ENCODE assay signal across 8 mouse cellular contexts in the genomic region with DNA sequence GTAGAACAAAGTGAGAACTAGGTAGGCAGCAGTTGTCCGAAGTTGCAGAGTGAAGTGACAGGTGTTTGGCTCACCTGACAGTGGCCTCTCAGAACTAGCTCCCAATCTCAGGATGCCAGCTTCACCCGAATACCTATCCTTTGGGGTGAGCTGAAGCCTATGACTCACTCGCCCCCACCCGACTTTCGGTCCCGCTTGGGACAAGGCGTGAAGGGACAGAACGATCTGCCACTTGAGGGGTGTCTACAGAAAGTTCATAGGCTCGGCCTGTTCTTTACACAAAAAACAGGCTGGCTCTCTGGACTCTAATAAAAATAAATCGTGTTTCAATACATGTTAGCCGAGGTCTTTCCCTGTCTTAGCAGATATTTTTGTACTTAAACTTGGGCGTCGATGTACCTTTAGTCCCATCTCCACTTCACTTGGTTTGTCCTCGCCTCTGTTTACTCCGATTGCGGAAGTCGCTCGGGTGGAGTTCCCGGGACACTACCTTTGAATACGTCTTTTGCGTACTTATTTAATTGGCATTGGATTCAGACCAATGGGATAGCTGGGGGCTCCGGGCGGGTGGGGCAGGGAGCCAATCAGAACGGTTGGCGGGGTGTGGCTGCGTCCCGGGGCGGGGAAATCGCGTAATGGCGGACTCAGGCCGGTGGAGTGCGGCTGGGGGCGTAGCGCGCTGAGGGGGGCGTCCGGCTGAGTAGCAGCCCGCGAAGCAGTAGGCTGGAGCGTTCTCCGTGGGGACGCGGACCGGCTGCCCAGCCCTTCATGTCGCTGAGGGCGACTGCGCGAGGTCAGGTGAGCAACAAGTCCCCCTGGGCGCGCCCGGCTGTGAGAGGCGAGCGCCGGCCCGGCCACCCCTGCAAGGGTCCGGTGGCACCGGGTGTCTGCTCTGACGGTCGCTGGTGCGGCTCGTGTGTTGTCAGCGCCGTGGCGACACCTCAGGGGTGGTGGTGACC. TPM values are rescaled to one million over a fixed set of nuclear protein-coding genes. Genes with fewer than 3 reads are reported as not detected.
DNase-seq lines count a peak whose midpoint lies in the region; ATAC-seq and TF ChIP-seq lines count a peak whose summit lies in the region.

Gene Wasf2, plus strand, starts transcription at position 575 of the 959 bp plus-strand sequence.

- no peaks in the 10 kb centered on the region for H3K27me3 ChIP-seq in embryonic facial prominence, embryonic 13.5 days
- no peaks in the 10 kb centered on the region for H3K27me3 ChIP-seq in kidney, adult 2 months (replicated peaks; ENCODE audit: control insufficient read depth, insufficient read depth, low read length)
- H3K27me3 ChIP-seq in limb, embryonic 12.5 days = no peaks in the 10 kb centered on the region
- no peaks in the 10 kb centered on the region for H3K27me3 ChIP-seq in midbrain, embryonic 15.5 days (replicated peaks)
- no peaks in the 10 kb centered on the region for H3K27me3 ChIP-seq in spleen, adult 2 months (ENCODE audit: control insufficient read depth, insufficient read depth, low read length)

- peaks cover 24% of the 10 kb centered on the region for H3K4me1 ChIP-seq in embryonic facial prominence, embryonic 13.5 days
- peaks cover 34% of the 10 kb centered on the region for H3K4me1 ChIP-seq in kidney, adult 2 months (ENCODE audit: control insufficient read depth, insufficient read depth, low read length)
- H3K4me1 ChIP-seq in limb, embryonic 12.5 days (replicated peaks) = peaks cover 27% of the 10 kb centered on the region
- peaks cover 25% of the 10 kb centered on the region for H3K4me1 ChIP-seq in midbrain, embryonic 15.5 days
- peaks cover 9% of the 10 kb centered on the region for H3K4me1 ChIP-seq in spleen, adult 2 months (ENCODE audit: control insufficient read depth, insufficient read depth, insufficient read length)

- ATAC-seq in embryonic facial prominence, embryonic 13.5 days (ENCODE audit: insufficient number of reproducible peaks, insufficient read depth, low FRiP score, low TSS enrichment, low read depth) = peak; percentile 92
- peak; percentile 89 for ATAC-seq in limb, embryonic 12.5 days (ENCODE audit: insufficient number of reproducible peaks, insufficient read depth, low FRiP score, low TSS enrichment, low read depth)
- peak; percentile 96 for ATAC-seq in midbrain, embryonic 15.5 days (replicated peaks)

- peak; percentile 88 for DNase-seq in 3134 (ENCODE audit: extremely low read depth, insufficient read length, low spot score)
- peak; percentile 92 to 95 for DNase-seq in adrenal gland, postnatal 36 days
- peak; percentile 94 to 96 for DNase-seq in heart, adult 18-20 months
- DNase-seq in kidney, adult 2 months = peak; percentile 97
- DNase-seq in spleen, adult 2 months (ENCODE audit: low read depth in 1 of 2, low spot score in 2 of 2) = peak; percentile 88 to 96

- peaks cover 3% of the 10 kb centered on the region; the same call in 1 of the 2 replicates for H3K9me3 ChIP-seq in embryonic facial prominence, embryonic 13.5 days
- no peaks in the 10 kb centered on the region for H3K9me3 ChIP-seq in limb, embryonic 12.5 days
- H3K9me3 ChIP-seq in midbrain, embryonic 15.5 days = no peaks in the 10 kb centered on the region

- no peak for TF ChIP-seq CTCF in kidney, adult 2 months (conservative IDR thresholded peaks at IDR 0.05; ENCODE audit: insufficient read depth, insufficient read length, low read depth, low read length)
- no peak for TF ChIP-seq CTCF in spleen, adult 2 months (IDR thresholded peaks at IDR 0.05; ENCODE audit: extremely low read depth, insufficient read depth, insufficient read length, insufficient replicate concordance)

- peak within 1 kb of the TSS; percentile 94 for H3K9ac ChIP-seq in embryonic facial prominence, embryonic 13.5 days
- peak within 1 kb of the TSS; percentile 90 for H3K9ac ChIP-seq in limb, embryonic 12.5 days (replicated peaks)
- H3K9ac ChIP-seq in midbrain, embryonic 15.5 days = peak within 1 kb of the TSS; percentile 70

- peaks cover 11% of the 10 kb centered on the region; the same call in 1 of the 2 replicates for H3K36me3 ChIP-seq in embryonic facial prominence, embryonic 13.5 days
- H3K36me3 ChIP-seq in kidney, adult 2 months (ENCODE audit: control insufficient read depth, insufficient read depth, low read length) = no peaks in the 10 kb centered on the region
- H3K36me3 ChIP-seq in limb, embryonic 12.5 days = 0 out of 2 replicates have a peak, but pooled peaks cover 7% of the 10 kb centered on the region
- no peaks in the 10 kb centered on the region for H3K36me3 ChIP-seq in midbrain, embryonic 15.5 days (replicated peaks)
- H3K36me3 ChIP-seq in spleen, adult 2 months (ENCODE audit: control insufficient read depth, insufficient read depth, low read length) = peaks cover 5% of the 10 kb centered on the region; the same call in 1 of the 2 replicates

- peak within 1 kb of the TSS; percentile 99 for H3K4me3 ChIP-seq in embryonic facial prominence, embryonic 13.5 days
- peak within 1 kb of the TSS; percentile 95 for H3K4me3 ChIP-seq in kidney, adult 2 months (ENCODE audit: insufficient read depth, low read depth, low read length)
- peak within 1 kb of the TSS; percentile 92 for H3K4me3 ChIP-seq in limb, embryonic 12.5 days (replicated peaks)
- H3K4me3 ChIP-seq in midbrain, embryonic 15.5 days = peak within 1 kb of the TSS; percentile 92
- peak within 1 kb of the TSS; percentile 93 for H3K4me3 ChIP-seq in spleen, adult 2 months (ENCODE audit: extremely low read depth, insufficient read depth, insufficient read length)

- peak within 1 kb of the TSS; percentile 80 for H3K27ac ChIP-seq in embryonic facial prominence, embryonic 13.5 days
- peak within 1 kb of the TSS; percentile 94 for H3K27ac ChIP-seq in kidney, adult 2 months (ENCODE audit: insufficient read depth, low read depth, low read length)
- H3K27ac ChIP-seq in limb, embryonic 12.5 days = peak within 1 kb of the TSS; percentile 86
- H3K27ac ChIP-seq in midbrain, embryonic 15.5 days = peak within 1 kb of the TSS; percentile 70
- H3K27ac ChIP-seq in spleen, adult 2 months (ENCODE audit: insufficient read depth, low read length) = peak within 1 kb of the TSS; percentile 97

- peak within 1 kb of the TSS; percentile 92 for H3K4me2 ChIP-seq in embryonic facial prominence, embryonic 13.5 days
- peak within 1 kb of the TSS; percentile 89 for H3K4me2 ChIP-seq in limb, embryonic 12.5 days
- H3K4me2 ChIP-seq in midbrain, embryonic 15.5 days = peak within 1 kb of the TSS; percentile 89

- under 1% methylated on average over 65 of the region's 65 CpGs for WGBS in embryonic facial prominence, embryonic 13.5 days
- under 1% methylated on average over 65 of the region's 65 CpGs for WGBS in kidney, adult 2 months
- under 1% methylated on average over 63 of the region's 65 CpGs for WGBS in limb, embryonic 12.5 days
- WGBS in midbrain, embryonic 15.5 days = under 1% methylated on average over 65 of the region's 65 CpGs
- WGBS in spleen, adult 2 months = under 1% methylated on average over 65 of the region's 65 CpGs

- TF ChIP-seq POLR2A in kidney, adult 2 months (IDR thresholded peaks at IDR 0.05; ENCODE audit: low read depth, low read length) = peak; percentile 69
- TF ChIP-seq POLR2A in spleen, adult 2 months (IDR thresholded peaks at IDR 0.05; ENCODE audit: low read depth, low read length) = peak; percentile 96

RNA-seq across cellular contexts. Expression of gene Wasf2, which starts in this region (rescaled TPM):
- total RNA-seq in adrenal gland, postnatal 36 days (2021) = 100 to 1,000 TPM; 122 to 132 TPM
- 118 and 142 TPM in 2 replicates for polyA plus RNA-seq in embryonic facial prominence, embryonic 13.5 days (2015; fragmentation: Nextera tagmentation; extraction: Ambion mirVana)
- total RNA-seq in heart, adult 18-20 months (2021) = 10 to 100 TPM; 77.8 to 88.8 TPM
- 37.0 and 45.7 TPM in 2 replicates for polyA plus RNA-seq in kidney, adult 2 months (2012; rRNA removed)
- polyA plus RNA-seq in limb, embryonic 12.5 days (2016; fragmentation: Nextera tagmentation; extraction: Ambion mirVana) = 73.8 and 81.6 TPM in 2 replicates
- polyA plus RNA-seq in midbrain, embryonic 15.5 days (2015; fragmentation: Nextera tagmentation; extraction: Ambion mirVana) = 27.4 and 27.7 TPM in 2 replicates
- 76.2 and 87.6 TPM in 2 replicates for polyA plus RNA-seq in spleen, adult 2 months (2012; rRNA removed)

Comparison
In these comparisons a context has a peak if more than half of its experiments do, and no peak if none do; other contexts are left out.
1. Peak in every context shown above with its lines: DNase-seq, ATAC-seq, H3K4me3 ChIP-seq and H3K27ac ChIP-seq.